Mouse (Mus musculus) limb, embryonic 13.5 days (tissue): Measurements from ENCODE around the gene Idh2. TPM values are rescaled to one million over a fixed set of nuclear protein-coding genes. Genes with fewer than 3 reads are reported as not detected.

ENCODE experiments used
- ATAC-seq: fragments of 200-750 bp; cut with Nextera tagmentation; 2 replicates; pipeline ENCODE4 v1.8.0; 2017; ENCODE audit warnings: low read depth, moderate number of reproducible peaks, moderate TSS enrichment; ENCODE audit not compliant: low FRiP score
- H3K27ac ChIP-seq: fragments of 300-500 bp; sonication (generic); 2 replicates; pipeline ENCODE4 v1.5.1; 2015; ENCODE audit warnings: inconsistent platforms, mild to moderate bottlenecking, moderate library complexity
- H3K27me3 ChIP-seq: fragments of 300-500 bp; sonication (generic); 2 replicates; pipeline ENCODE4 v1.6.1; 2015; ENCODE audit warnings: mild to moderate bottlenecking, inconsistent platforms
- H3K36me3 ChIP-seq: fragments of 300-500 bp; sonication (generic); 2 replicates; pipeline ENCODE4 v1.6.1; 2015; ENCODE audit warnings: inconsistent platforms, mild to moderate bottlenecking, moderate library complexity
- H3K4me1 ChIP-seq: fragments of 300-500 bp; sonication (generic); 2 replicates; pipeline ENCODE4 v1.6.1; 2015; ENCODE audit warnings: inconsistent platforms
- H3K4me2 ChIP-seq: fragments of 300-500 bp; sonication (generic); replicated peaks from 2 replicates; pipeline ENCODE4 v1.6.1; 2015; ENCODE audit warnings: inconsistent platforms, mild to moderate bottlenecking, moderate library complexity
- H3K4me3 ChIP-seq: fragments of 300-500 bp; sonication (generic); 2 replicates; pipeline ENCODE4 v1.5.1; 2015; ENCODE audit warnings: moderate library complexity, mild to moderate bottlenecking, inconsistent platforms
- H3K9ac ChIP-seq: fragments of 300-500 bp; sonication (generic); 2 replicates; pipeline ENCODE4 v1.6.1; 2015; ENCODE audit warnings: mild to moderate bottlenecking, inconsistent platforms
- H3K9me3 ChIP-seq: fragments of 300-500 bp; sonication (generic); 2 replicates; pipeline ENCODE4 v1.6.1; 2016; ENCODE audit warnings: inconsistent platforms
- WGBS: fragments of 180-500 bp; shearing (Covaris S2); methylation state at CpG from one replicate; pipeline ENCODE4 v1.1.7; 2015; 5-methylcytosine and 5-hydroxymethylcytosine counted together
- polyA plus RNA-seq: library from polyadenylated mRNA; unstranded; fragments of >200 nt; fragmentation: Nextera tagmentation; extraction: Ambion mirVana; gene quantifications from 2 replicates; pipeline ENCODE4 v1.2.1, GENCODE M21; 2015

Idh2 gene
- polyA plus RNA-seq, 1 experiment from 2014 or later, result 619 TPM

DNA sequence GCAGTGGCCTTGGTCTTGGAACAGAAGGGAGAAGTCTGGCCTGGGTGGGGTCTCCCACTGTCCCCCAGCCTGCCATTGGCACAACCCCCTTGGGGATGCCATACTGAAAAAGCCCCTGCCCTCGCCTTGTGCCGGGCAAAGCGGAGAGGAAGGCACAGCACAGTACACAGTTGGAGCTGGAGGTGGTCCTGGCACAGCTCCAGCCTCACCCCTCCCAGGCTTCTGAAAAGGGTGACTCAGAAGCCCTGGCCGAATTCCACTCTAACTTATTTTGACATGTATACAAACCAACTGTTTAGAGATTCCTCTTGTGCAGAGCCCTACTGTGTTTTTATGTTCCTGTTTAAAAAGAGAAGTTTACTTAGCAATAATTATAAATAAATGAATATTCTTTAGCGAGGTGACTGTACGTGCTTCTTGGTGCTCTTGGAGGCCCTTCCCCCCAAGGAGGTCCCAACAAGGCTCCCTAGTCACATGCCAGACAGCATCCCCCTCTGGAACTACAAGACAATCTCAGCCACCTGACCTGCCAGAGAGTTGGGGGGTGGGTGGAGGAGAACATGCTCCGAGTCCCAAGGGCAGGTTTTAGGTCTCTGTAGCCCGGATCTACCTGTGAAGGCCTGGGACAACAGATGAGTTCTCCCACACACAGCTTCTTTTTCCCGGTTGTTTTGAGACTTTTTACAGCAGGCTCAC, 22.7 kb downstream of the Idh2 start:
- Histone ChIP-seq H3K4me3 (no peak overlapping the region), H3K9me3 (no peaks in the 10 kb centered on the region), H3K4me1 (peaks cover 3% of the 10 kb centered on the region; the same call in 1 of the 2 replicates), H3K36me3 (peaks cover 97% of the 10 kb centered on the region), H3K27ac (no peak overlapping the region), H3K9ac (no peak overlapping the region), H3K4me2 (no peak overlapping the region), H3K27me3 (no peaks in the 10 kb centered on the region)
- no peak for ATAC-seq
- 77% methylated on average over 9 of the region's 9 CpGs for WGBS

DNA sequence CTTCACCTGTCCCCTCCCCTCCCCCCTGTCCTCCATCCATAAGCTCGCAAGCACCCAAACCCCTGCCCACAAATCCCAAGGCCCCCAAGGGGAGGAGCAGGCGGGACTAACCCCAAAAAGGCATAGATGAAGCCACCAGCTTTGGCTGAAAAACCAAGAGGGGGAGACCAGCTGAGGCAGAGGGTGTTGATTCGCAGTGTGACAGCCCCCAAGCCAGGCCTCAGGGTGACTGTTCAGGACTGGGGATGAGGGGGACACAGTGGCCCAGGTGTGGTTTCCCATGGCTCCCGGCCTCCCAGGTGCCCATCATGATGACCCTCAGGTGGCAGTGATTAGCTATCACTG, 23.4 kb downstream of the Idh2 start:
- WGBS, result 73% methylated on average over 4 of the region's 4 CpGs

DNA sequence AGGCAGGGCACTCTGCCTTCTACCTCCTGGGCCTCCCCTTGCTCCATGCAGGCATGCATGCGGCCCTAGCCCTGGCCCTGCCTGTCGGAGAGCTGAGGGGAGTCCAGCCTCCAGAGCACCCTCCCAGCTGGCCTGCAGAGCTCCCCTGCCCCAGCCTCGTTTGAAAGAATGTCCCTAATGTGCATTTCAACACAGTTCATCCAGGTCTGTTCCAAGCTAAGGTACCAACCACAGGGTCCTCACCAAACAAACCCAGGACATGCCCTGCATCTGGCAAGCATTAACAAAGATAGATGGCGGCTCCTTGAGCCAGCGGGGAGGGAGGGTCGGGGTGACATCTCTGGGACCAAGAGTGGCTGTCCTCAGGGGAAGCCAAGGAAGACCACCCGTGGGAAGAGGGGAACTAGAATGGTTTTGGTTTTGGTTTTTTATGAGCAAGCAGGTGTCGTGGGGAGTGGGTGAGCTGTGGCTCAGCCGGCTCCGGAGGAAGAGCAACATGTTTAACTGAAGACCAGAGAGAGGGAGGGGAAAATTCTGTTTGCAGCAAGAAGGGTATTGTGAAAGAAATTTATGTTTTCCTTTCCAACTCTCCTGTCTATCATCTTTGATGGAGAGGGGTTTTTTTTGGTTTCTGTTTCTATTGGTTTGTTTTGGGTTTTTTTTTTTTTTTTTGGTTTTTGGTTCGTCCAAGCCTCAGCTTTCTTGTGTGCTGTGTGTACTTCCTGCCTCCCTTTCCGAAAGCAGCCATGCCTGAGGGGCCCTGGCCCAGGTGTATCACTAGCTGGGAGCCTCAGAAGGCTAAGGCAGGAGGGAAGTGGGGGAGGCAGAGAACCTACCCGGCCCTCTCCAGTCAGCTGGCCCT, 24.0 kb downstream of the Idh2 start:
- H3K27me3 ChIP-seq, result no peaks in the 10 kb centered on the region
- H3K4me2 ChIP-seq, result no peak overlapping the region
- no peak overlapping the region for H3K27ac ChIP-seq
- no peak overlapping the region for H3K4me3 ChIP-seq
- no peak overlapping the region for H3K9ac ChIP-seq
- 58% methylated on average over 13 of the region's 13 CpGs for WGBS
- H3K4me1 ChIP-seq, result peaks cover 3% of the 10 kb centered on the region; the same call in 1 of the 2 replicates
- no peaks in the 10 kb centered on the region for H3K9me3 ChIP-seq
- ATAC-seq, result no peak
- H3K36me3 ChIP-seq, result peaks cover 97% of the 10 kb centered on the region

More for the DNA sequence above, 23.4 kb downstream of the Idh2 start:
- Histone ChIP-seq H3K27ac (no peak overlapping the region), H3K9me3 (no peaks in the 10 kb centered on the region), H3K4me2 (no peak overlapping the region), H3K4me3 (no peak overlapping the region), H3K4me1 (peaks cover 3% of the 10 kb centered on the region; the same call in 1 of the 2 replicates), H3K9ac (no peak overlapping the region), H3K27me3 (no peaks in the 10 kb centered on the region), H3K36me3 (peaks cover 97% of the 10 kb centered on the region)
- ATAC-seq, result no peak

DNA sequence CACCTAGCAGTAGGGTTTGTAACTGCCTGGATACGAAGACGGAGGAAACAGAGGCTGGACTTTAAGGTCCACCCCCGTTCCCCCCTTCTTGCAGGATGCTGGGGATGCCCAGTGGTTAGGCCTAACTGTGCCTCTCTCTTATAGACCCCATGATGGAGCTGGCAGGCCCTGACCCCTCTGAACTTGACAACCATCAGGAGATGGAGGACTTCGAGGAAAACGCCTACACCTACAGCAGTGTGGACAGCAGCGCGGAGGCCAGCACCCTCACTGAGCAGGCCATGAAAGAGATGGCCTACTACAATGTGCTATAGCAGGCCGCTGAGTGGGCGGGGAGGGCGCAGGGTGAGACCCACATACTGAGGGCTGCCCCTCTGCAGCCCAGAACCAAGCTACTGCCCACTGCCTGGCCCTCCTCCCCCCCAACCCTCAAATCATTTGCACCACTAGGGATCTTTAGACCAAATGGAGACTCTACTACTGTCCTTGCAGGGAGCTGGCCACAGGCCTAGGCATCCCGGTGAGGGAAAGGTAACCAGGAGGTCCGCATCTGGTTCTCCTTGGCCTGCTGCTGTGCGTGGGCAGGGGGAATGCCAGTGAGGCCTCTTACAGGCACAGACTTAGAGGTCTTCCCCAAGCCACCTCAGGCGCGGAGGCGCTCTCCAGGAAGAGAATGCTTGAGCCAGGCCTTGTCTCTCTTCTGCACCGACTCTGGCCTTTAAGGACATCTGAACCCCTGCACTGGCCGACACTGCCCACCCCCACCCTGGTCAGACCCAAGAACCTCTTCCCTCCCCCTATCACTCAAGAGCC, 24.8 kb downstream of the Idh2 start:
- no peak overlapping the region for H3K9ac ChIP-seq
- H3K9me3 ChIP-seq, result no peaks in the 10 kb centered on the region
- H3K36me3 ChIP-seq, result peaks cover 95% of the 10 kb centered on the region
- no peak overlapping the region for H3K4me2 ChIP-seq
- H3K4me3 ChIP-seq, result no peak overlapping the region
- no peaks in the 10 kb centered on the region for H3K27me3 ChIP-seq
- WGBS, result 86% methylated on average over 18 of the region's 18 CpGs
- H3K4me1 ChIP-seq, result peaks cover 3% of the 10 kb centered on the region; the same call in 1 of the 2 replicates
- H3K27ac ChIP-seq, result no peak overlapping the region
- ATAC-seq, result no peak

DNA sequence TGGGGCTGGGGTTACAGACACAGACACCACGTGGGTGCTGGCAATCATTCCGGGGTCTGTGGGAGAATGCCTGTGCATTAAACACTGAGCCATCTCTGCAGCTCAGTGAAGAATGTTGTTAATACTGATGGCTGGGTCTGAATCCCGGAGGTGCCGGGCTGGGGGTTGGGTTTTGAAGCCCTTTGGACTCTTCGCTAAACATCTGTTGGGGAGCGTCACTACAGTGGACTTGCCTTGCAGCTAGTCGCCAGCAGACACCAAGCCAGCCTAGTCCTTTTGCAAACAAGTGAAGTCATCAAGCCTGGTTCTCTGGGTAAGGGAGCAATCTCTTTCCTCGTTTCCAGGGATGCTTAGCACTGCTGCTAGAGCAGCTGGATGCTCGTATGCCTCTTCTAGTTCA, 27.0 kb downstream of the Idh2 start:
- WGBS, result 79% methylated on average over 9 of the region's 9 CpGs
- Histone ChIP-seq H3K4me3 (no peak overlapping the region), H3K4me2 (no peak overlapping the region)

DNA sequence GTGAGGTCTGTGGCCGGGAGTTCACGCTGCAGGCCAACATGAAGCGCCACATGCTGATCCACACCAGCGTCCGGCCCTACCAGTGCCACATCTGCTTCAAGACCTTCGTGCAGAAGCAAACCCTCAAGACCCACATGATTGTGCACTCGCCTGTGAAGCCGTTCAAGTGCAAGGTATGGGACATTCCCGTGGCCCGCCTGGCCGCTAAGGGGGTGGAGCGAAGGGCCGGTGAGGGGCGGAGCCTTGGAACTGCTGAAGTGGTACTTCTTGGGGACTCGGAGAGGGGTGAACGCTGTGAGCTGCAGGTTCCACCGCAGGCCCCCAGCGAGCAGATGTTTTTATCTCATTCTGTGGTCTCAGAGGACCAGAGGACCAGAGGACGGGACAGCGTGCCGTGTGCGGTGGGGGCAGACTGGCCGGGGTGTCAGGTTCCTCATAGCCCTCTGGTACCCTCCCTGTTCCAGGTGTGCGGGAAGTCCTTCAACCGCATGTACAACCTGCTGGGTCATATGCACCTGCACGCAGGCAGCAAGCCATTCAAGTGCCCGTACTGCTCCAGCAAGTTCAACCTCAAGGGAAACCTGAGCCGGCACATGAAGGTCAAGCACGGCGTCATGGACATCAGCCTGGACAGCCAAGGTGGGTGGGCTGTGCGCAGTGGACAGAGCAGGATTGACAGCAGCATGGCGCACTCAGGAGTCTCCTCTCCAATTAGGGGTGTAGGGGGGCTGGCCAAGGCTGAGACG, 29.0 kb downstream of the Idh2 start:
- WGBS, result 83% methylated on average over 33 of the region's 33 CpGs
- no peak overlapping the region for H3K4me2 ChIP-seq
- no peaks in the 10 kb centered on the region for H3K4me1 ChIP-seq
- H3K27me3 ChIP-seq, result no peaks in the 10 kb centered on the region
- no peak overlapping the region for H3K9ac ChIP-seq
- H3K36me3 ChIP-seq, result peaks cover 83% of the 10 kb centered on the region
- H3K27ac ChIP-seq, result no peak overlapping the region
- no peak; the same call in none of the 2 replicates for ATAC-seq
- no peak overlapping the region for H3K4me3 ChIP-seq
- H3K9me3 ChIP-seq, result no peaks in the 10 kb centered on the region

More for the DNA sequence above, 27.0 kb downstream of the Idh2 start:
- no peak overlapping the region for H3K27ac ChIP-seq
- H3K9ac ChIP-seq, result no peak overlapping the region
- H3K27me3 ChIP-seq, result no peaks in the 10 kb centered on the region
- H3K9me3 ChIP-seq, result no peaks in the 10 kb centered on the region
- peaks cover 81% of the 10 kb centered on the region for H3K36me3 ChIP-seq
- H3K4me1 ChIP-seq, result peaks cover 3% of the 10 kb centered on the region; the same call in 1 of the 2 replicates
- no peak for ATAC-seq

DNA sequence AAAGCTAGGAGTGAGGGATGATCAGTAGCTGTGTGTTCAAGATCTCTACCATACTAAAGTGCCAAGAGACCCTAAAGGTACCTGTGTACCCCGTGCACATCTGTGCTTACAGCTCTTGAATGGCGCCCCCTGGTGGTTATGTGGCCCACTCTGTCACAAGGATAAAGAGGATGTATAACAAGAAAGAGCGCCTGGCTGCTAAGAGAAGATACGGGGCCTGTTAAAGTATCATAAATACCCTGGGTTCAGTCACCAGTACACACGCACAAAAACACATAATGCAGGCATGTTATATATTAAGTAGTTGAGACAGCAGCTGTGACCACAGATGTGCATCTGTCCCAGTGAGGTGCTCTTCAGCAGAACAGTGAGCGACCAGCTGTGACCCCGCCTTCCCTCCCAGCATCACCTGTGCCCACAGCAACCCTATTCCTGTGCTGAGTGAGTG, 30.7 kb downstream of the Idh2 start:
- no peaks in the 10 kb centered on the region for H3K9me3 ChIP-seq
- H3K4me2 ChIP-seq, result no peak overlapping the region
- H3K27me3 ChIP-seq, result no peaks in the 10 kb centered on the region
- H3K9ac ChIP-seq, result no peak overlapping the region
- 48% methylated on average over 7 of the region's 7 CpGs for WGBS
- no peak overlapping the region for H3K27ac ChIP-seq
- peak; percentile 42; the same call in 1 of the 2 replicates for ATAC-seq
- H3K36me3 ChIP-seq, result peaks cover 71% of the 10 kb centered on the region
- H3K4me1 ChIP-seq, result no peaks in the 10 kb centered on the region
- H3K4me3 ChIP-seq, result no peak overlapping the region

DNA sequence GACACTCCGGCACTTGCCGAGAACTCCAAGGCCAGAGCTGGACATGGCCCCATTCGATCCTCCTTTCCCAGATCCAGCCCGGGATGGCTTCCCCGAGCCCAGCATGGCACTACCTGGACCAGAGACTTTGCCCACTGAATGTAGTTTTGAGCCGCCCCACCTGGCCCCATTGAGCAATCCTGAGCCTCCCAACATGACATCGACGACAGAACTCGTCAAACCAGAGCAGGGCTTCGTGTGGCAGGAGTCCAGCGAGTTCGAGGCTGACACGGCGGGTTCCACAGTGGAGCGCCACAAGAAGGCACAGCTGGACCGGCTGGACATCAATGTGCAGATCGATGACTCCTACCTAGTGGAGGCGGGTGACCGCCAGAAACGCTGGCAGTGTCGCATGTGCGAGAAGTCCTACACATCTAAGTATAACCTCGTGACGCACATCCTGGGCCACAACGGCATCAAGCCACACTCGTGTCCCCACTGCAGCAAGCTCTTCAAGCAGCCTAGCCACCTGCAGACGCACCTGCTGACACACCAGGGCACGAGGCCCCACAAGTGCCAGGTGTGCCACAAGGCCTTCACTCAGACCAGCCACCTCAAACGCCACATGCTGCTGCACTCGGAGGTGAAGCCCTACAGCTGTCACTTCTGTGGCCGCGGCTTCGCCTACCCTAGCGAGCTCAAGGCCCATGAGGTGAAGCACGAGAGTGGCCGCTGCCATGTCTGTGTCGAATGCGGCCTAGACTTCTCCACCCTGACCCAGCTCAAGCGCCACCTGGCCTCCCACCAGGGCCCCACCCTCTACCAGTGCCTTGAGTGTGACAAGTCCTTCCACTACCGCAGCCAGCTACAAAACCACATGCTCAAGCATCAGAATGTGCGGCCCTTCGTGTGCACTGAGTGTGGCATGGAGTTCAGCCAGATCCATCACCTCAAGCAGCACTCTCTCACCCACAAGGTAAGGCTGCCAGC, 33.3 kb downstream of the Idh2 start:
- Histone ChIP-seq H3K9me3 (no peaks in the 10 kb centered on the region), H3K4me2 (no peak overlapping the region), H3K4me3 (no peak overlapping the region), H3K36me3 (peaks cover 46% of the 10 kb centered on the region), H3K27ac (no peak overlapping the region), H3K9ac (no peak overlapping the region), H3K27me3 (no peaks in the 10 kb centered on the region), H3K4me1 (peaks cover 22% of the 10 kb centered on the region)
- 89% methylated on average over 42 of the region's 42 CpGs for WGBS
- ATAC-seq, result no peak

DNA sequence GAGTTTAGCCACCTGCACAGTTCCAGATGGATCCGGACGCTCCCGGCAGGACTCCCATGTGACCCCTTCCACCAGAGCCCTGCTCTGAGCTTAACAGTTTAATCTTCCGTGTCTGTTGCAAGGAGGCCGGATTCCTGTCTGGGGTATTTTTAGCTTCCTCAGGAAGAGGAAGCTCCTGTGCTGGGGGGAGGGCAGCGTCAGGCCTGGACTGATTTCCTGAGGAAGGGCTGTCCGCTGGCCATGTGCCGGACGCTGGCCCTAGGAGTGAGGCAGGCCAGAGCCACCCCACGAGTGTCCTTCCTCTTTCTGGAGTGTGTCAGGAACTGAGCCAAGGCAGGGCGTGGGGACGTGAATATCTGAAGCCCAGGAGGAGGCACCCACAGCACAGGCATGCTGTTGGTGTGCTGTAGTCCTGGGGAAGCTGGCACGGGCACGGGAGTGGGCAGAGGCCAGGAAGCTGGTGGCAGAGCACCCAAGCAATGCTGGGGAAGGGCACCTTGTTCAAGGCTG, 36.3 kb downstream of the Idh2 start:
- Histone ChIP-seq H3K4me1 (peaks cover 53% of the 10 kb centered on the region), H3K4me3 (no peak overlapping the region), H3K36me3 (peaks cover 30% of the 10 kb centered on the region), H3K9me3 (no peaks in the 10 kb centered on the region), H3K9ac (peak overlapping the region; percentile 43; the same call in 1 of the 2 replicates), H3K4me2 (peak overlapping the region; percentile 27; the same call in 1 of the 2 replicates), H3K27ac (peak overlapping the region; percentile 63; the same call in 1 of the 2 replicates), H3K27me3 (no peaks in the 10 kb centered on the region)
- 28% methylated on average over 14 of the region's 14 CpGs for WGBS
- 0 out of 2 replicates have a peak, but pooled peaks have one; percentile 22 for ATAC-seq

DNA sequence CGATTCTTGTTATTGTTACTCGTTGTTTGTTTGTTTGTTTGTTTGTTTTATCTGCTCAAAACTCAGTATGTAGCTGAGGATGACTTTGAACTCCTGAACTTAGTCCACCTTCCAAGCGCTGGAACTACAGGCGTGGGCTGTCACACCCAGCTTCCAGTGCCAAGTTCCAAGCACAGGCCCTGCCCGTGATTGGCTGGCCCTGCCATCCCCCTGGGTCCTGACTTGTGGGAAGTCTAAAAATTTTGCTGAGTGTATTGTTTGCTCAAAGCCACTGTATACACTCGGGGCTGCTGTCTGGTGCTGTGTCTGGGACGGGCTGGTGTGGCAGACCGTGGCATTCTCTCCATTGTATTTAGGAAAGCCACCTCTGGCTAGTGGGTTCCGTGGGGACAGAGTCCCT, 37.4 kb downstream of the Idh2 start:
- Histone ChIP-seq H3K4me2 (no peak overlapping the region), H3K36me3 (peaks cover 21% of the 10 kb centered on the region), H3K9ac (no peak overlapping the region), H3K27ac (no peak overlapping the region), H3K4me3 (no peak overlapping the region), H3K27me3 (no peaks in the 10 kb centered on the region), H3K4me1 (peaks cover 61% of the 10 kb centered on the region), H3K9me3 (no peaks in the 10 kb centered on the region)
- ATAC-seq, result no peak
- WGBS, result 71% methylated on average over 9 of the region's 9 CpGs
